In the genomic region with DNA sequence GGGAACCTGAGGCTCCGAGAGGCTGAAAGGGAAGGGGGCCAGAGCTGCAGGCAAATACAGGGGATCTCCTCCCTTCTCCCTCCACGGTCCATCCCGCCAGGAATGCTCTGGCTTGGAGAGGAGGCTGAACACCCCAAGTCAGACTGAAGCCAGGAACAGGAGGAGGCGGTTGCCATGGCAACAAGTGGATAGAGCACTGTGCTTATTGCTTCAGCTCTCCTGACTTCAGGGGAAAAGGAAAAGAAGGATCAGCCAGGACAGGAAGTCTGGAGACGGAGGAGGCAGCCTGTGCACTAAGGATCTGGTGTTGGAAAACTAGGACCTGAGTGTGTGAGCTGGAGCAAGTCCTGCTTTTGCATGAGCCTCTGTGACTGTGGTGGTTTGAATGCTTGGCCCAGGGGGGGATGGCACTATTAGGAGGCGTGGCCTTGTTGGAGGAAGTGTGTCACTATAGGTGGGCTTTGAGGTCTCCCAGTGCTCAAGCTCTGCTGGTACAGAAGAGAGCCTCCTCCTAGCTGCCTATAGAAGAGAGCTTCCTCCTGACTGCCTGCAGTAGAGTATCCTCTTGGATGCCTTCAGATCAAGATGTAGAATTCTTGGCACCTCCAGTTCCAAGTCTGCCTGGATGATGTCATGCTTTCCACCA, we compare ENCODE assay signal across 9 mouse cellular contexts. TPM values are rescaled to one million over a fixed set of nuclear protein-coding genes. Genes with fewer than 3 reads are reported as not detected.
DNase-seq lines count a peak whose midpoint lies in the region; ATAC-seq and TF ChIP-seq lines count a peak whose summit lies in the region.
"Had no signal": no experiment of that assay in that cellular context is flagged by ENCODE, and none has a peak within 500 bp of the region (broad histone marks: within the 10 kb centered on the region; RNA-seq: fewer than 3 reads in every experiment).

No protein-coding gene starts in this region.

- no peak overlapping the region for H3K4me3 ChIP-seq in forebrain, embryonic 16.5 days (replicated peaks; ENCODE audit: low read length)
- no peak overlapping the region for H3K4me3 ChIP-seq in forebrain, embryonic 15.5 days
- no peak overlapping the region for H3K4me3 ChIP-seq in midbrain, embryonic 16.5 days (ENCODE audit: low read depth, low read length)
- H3K4me3 ChIP-seq in heart, adult 2 months = no peak overlapping the region

- peak; percentile 74 for DNase-seq in brain, embryonic 14.5 days (ENCODE audit: low read depth)
- peak; percentile 16 to 28 for DNase-seq in layer of hippocampus, postnatal 14 days (ENCODE audit: low spot score in 2 of 2)
- DNase-seq in adrenal gland, postnatal 25 days = no peak
- no peak for DNase-seq in heart, adult 2 months
- DNase-seq in heart, postnatal 14 days = no peak

- no peaks in the 10 kb centered on the region for H3K27me3 ChIP-seq in forebrain, embryonic 16.5 days (replicated peaks; ENCODE audit: control insufficient read depth, insufficient read depth, low read length)
- H3K27me3 ChIP-seq in forebrain, embryonic 15.5 days = no peaks in the 10 kb centered on the region
- no peaks in the 10 kb centered on the region for H3K27me3 ChIP-seq in midbrain, embryonic 16.5 days (ENCODE audit: control insufficient read depth, insufficient read depth, low read depth, low read length)
- H3K27me3 ChIP-seq in heart, adult 2 months (ENCODE audit: control insufficient read depth, insufficient read depth, low read length) = no peaks in the 10 kb centered on the region

- no peak for TF ChIP-seq EP300 in heart, adult 2 months (IDR thresholded peaks at IDR 0.05; ENCODE audit: insufficient read depth, low read depth, low read length)

- no peak for TF ChIP-seq POLR2A in brain, embryonic 14.5 days (IDR thresholded peaks at IDR 0.05; ENCODE audit: borderline replicate concordance, extremely low read depth, insufficient read depth, insufficient read length, poor library complexity, severe bottlenecking)
- no peak for TF ChIP-seq POLR2A in heart, adult 2 months (IDR thresholded peaks at IDR 0.05; ENCODE audit: insufficient read depth, low read depth, low read length)

- H3K9ac ChIP-seq in forebrain, embryonic 16.5 days (replicated peaks; ENCODE audit: low read depth, low read length) = no peak overlapping the region
- H3K9ac ChIP-seq in forebrain, embryonic 15.5 days (replicated peaks) = no peak overlapping the region
- no peak overlapping the region for H3K9ac ChIP-seq in midbrain, embryonic 16.5 days (ENCODE audit: low read depth, low read length)
- no peak overlapping the region for H3K9ac ChIP-seq in heart, adult 2 months (ENCODE audit: low read depth, low read length)

- H3K9me3 ChIP-seq in forebrain, embryonic 16.5 days (ENCODE audit: control insufficient read depth, low read length) = no peaks in the 10 kb centered on the region
- H3K9me3 ChIP-seq in forebrain, embryonic 15.5 days = no peaks in the 10 kb centered on the region
- no peaks in the 10 kb centered on the region for H3K9me3 ChIP-seq in midbrain, embryonic 16.5 days (replicated peaks; ENCODE audit: control insufficient read depth, low read length, poor library complexity, severe bottlenecking)

- no peak overlapping the region for H3K27ac ChIP-seq in forebrain, embryonic 16.5 days (ENCODE audit: low read length)
- no peak overlapping the region for H3K27ac ChIP-seq in forebrain, embryonic 15.5 days (replicated peaks)
- peak overlapping the region; percentile 38; the same call in 1 of the 2 replicates for H3K27ac ChIP-seq in midbrain, embryonic 16.5 days (ENCODE audit: low read length)
- H3K27ac ChIP-seq in heart, adult 2 months = no peak overlapping the region

- no peak for TF ChIP-seq CTCF in brain, embryonic 14.5 days (IDR thresholded peaks at IDR 0.05; ENCODE audit: borderline replicate concordance, extremely low read depth, insufficient read depth, insufficient read length)
- no peak for TF ChIP-seq CTCF in heart, adult 2 months (IDR thresholded peaks at IDR 0.05)

- intact Hi-C loops in heart, adult 2 months (cut with DNase I) = loop anchor here (10.0 kb wide), 1 partner anchor 460 kb away; no protein-coding TSS in a partner anchor
- intact Hi-C loops in heart, postnatal 14 days (cut with DNase I) = no loop called here

- H3K79me2 ChIP-seq in heart, adult 2 months (replicated peaks; ENCODE audit: control insufficient read depth, insufficient read depth, low read length) = no peaks in the 10 kb centered on the region

- peak; percentile 54 for ATAC-seq in forebrain, embryonic 16.5 days
- no peak for ATAC-seq in forebrain, embryonic 15.5 days (replicated peaks)
- peak; percentile 71 for ATAC-seq in midbrain, embryonic 16.5 days
- ATAC-seq: activated CD4-positive, CD25-positive, alpha-beta regulatory T cell, adult 4 months had no signal

- peaks cover 6% of the 10 kb centered on the region; the same call in 1 of the 2 replicates for H3K4me1 ChIP-seq in forebrain, embryonic 16.5 days (replicated peaks; ENCODE audit: control insufficient read depth, insufficient read depth, low read length)
- peaks cover 7% of the 10 kb centered on the region; the same call in 1 of the 2 replicates for H3K4me1 ChIP-seq in forebrain, embryonic 15.5 days
- peaks cover 9% of the 10 kb centered on the region for H3K4me1 ChIP-seq in midbrain, embryonic 16.5 days (ENCODE audit: control insufficient read depth, insufficient read depth, low read length)
- no peaks in the 10 kb centered on the region for H3K4me1 ChIP-seq in heart, adult 2 months (ENCODE audit: control insufficient read depth, insufficient read depth, low read length)

- WGBS in forebrain, embryonic 16.5 days = 45% methylated on average over 6 of the region's 6 CpGs
- 47% methylated on average over 6 of the region's 6 CpGs for WGBS in forebrain, embryonic 15.5 days
- 43% methylated on average over 6 of the region's 6 CpGs for WGBS in midbrain, embryonic 16.5 days
- 60% methylated on average over 6 of the region's 6 CpGs for WGBS in heart, adult 2 months

- H3K4me2 ChIP-seq in forebrain, embryonic 16.5 days (ENCODE audit: low read length) = no peak overlapping the region
- no peak overlapping the region for H3K4me2 ChIP-seq in forebrain, embryonic 15.5 days (replicated peaks)
- 0 out of 2 replicates have a peak overlapping the region, but pooled peaks have one; percentile 9 for H3K4me2 ChIP-seq in midbrain, embryonic 16.5 days (ENCODE audit: low read length)

- H3K36me3 ChIP-seq in forebrain, embryonic 16.5 days (ENCODE audit: control insufficient read depth, insufficient read depth) = 0 out of 2 replicates have a peak, but pooled peaks cover 5% of the 10 kb centered on the region
- H3K36me3 ChIP-seq in forebrain, embryonic 15.5 days = 0 out of 2 replicates have a peak, but pooled peaks cover 4% of the 10 kb centered on the region
- no peaks in the 10 kb centered on the region for H3K36me3 ChIP-seq in midbrain, embryonic 16.5 days (ENCODE audit: control insufficient read depth, insufficient read depth, low read length)
- H3K36me3 ChIP-seq in heart, adult 2 months (ENCODE audit: control insufficient read depth, insufficient read depth, low read length) = no peaks in the 10 kb centered on the region

RNA-seq across cellular contexts. Expression of a gene that starts 44.0 kb away (rescaled TPM):
- polyA plus RNA-seq in forebrain, embryonic 16.5 days (2015; fragmentation: Nextera tagmentation; extraction: Ambion mirVana) = 111 TPM in 2 replicates
- 107 and 111 TPM in 2 replicates for polyA plus RNA-seq in forebrain, embryonic 15.5 days (2015; fragmentation: Nextera tagmentation; extraction: Ambion mirVana)
- 62.8 and 82.5 TPM in 2 replicates for polyA plus RNA-seq in brain, embryonic 14.5 days (2012; rRNA removed)
- 10 to 100 TPM; 34.0 to 35.6 TPM for total RNA-seq in layer of hippocampus, postnatal 14 days (2021)
- 77.4 and 88.9 TPM in 2 replicates for polyA plus RNA-seq in midbrain, embryonic 16.5 days (2015; fragmentation: Nextera tagmentation; extraction: Ambion mirVana)
- total RNA-seq in adrenal gland, postnatal 25 days (2021) = 70.8 and 82.7 TPM in 2 replicates
- 10 to 100 TPM; 37.7 to 42.4 TPM for total RNA-seq in heart, adult 2 months (2021)
- polyA plus RNA-seq in heart, adult 2 months (2012; rRNA removed) = 26.1 and 32.2 TPM in 2 replicates
- 10 to 100 TPM; 41.5 to 42.8 TPM for total RNA-seq in heart, postnatal 14 days (2021)

RNA-seq across cellular contexts. Expression of a gene that starts 44.0 kb away (rescaled TPM):
- polyA plus RNA-seq in forebrain, embryonic 16.5 days (2015; fragmentation: Nextera tagmentation; extraction: Ambion mirVana) = 63.8 and 72.7 TPM in 2 replicates
- polyA plus RNA-seq in forebrain, embryonic 15.5 days (2015; fragmentation: Nextera tagmentation; extraction: Ambion mirVana) = 71.7 and 75.5 TPM in 2 replicates
- 36.6 and 39.3 TPM in 2 replicates for polyA plus RNA-seq in brain, embryonic 14.5 days (2012; rRNA removed)
- 10 to 100 TPM; 28.5 to 33.7 TPM for total RNA-seq in layer of hippocampus, postnatal 14 days (2021)
- polyA plus RNA-seq in midbrain, embryonic 16.5 days (2015; fragmentation: Nextera tagmentation; extraction: Ambion mirVana) = 63.8 and 64.3 TPM in 2 replicates
- total RNA-seq in adrenal gland, postnatal 25 days (2021) = 27.9 and 32.2 TPM in 2 replicates
- total RNA-seq in heart, adult 2 months (2021) = 10 to 100 TPM; 11.1 to 12.5 TPM
- 7.3 and 8.6 TPM in 2 replicates for polyA plus RNA-seq in heart, adult 2 months (2012; rRNA removed)
- 10 to 100 TPM; 17.6 to 18.7 TPM for total RNA-seq in heart, postnatal 14 days (2021)

Comparison
In these comparisons a context has a peak if more than half of its experiments do, and no peak if none do; other contexts are left out.
1. DNase-seq: peak in brain, embryonic 14.5 days (single experiment) and layer of hippocampus, postnatal 14 days (2 of 2); none in adrenal gland, postnatal 25 days (single experiment), heart, adult 2 months (0 of 2) and heart, postnatal 14 days (0 of 2).